Comparison of ENCODE assay signal across 20 mouse cellular contexts in the genomic region with DNA sequence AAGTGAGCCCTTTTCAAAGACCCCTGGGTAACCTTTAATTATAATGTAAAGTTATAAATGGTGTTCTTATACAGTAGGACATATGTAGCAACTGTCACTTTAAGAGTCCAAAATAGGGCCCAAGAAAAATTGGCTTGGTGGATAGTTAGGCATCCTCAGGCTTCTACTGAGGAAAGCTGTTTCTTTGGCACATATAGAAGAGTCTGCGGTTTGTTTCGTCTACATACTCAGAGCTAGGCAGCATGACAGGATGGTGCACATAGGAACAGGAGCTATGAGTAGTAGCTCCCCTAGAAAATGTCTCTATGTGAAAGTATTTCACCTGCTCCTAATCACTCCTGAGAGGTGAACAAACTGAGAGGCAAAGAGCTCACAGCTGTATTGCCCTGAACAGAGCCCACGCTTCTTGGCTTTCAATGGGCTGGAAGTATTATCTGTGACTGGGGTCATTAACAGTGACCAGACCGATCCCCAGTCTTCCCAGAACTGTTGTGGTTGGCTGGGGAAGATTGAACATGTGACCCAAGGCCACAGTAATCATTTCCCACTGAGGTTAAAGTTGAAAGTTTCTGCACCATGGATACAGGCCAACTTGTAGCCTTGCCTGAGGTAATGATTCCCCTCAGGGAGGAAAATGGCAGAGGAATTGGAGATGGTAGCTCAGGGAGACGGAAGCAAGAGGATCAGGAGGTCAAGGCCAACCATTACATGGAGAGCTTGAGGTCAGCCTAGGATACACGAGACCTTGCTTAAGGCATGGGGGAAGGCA.
A peak's percentile ranks its signal among the peaks of the same experiment; 100 is the strongest.
DNase-seq lines count a peak whose midpoint lies in the region; ATAC-seq and TF ChIP-seq lines count a peak whose summit lies in the region.
"Had no signal": no experiment of that assay in that cellular context is flagged by ENCODE, and none has a peak within 500 bp of the region (broad histone marks: within the 10 kb centered on the region; RNA-seq: fewer than 3 reads in every experiment).

No protein-coding gene starts in this region.

- no peak overlapping the region for H3K4me2 ChIP-seq in kidney, embryonic 15.5 days
- H3K4me2 ChIP-seq: hindbrain, embryonic 13.5 days; limb, embryonic 13.5 days; liver, embryonic 15.5 days had no signal

- H3K27ac ChIP-seq in kidney, adult 2 months (ENCODE audit: insufficient read depth, low read depth, low read length), result no peak overlapping the region
- no peak overlapping the region for H3K27ac ChIP-seq in kidney, embryonic 15.5 days
- H3K27ac ChIP-seq: gastrocnemius, adult 2 months; hindbrain, embryonic 13.5 days; limb, embryonic 13.5 days; liver, embryonic 15.5 days; macrophage; midbrain, embryonic 10.5 days had no signal

- no peak overlapping the region for H3K4me3 ChIP-seq in kidney, adult 2 months (ENCODE audit: insufficient read depth, low read depth, low read length)
- no peak overlapping the region for H3K4me3 ChIP-seq in kidney, embryonic 15.5 days (replicated peaks)
- H3K4me3 ChIP-seq: gastrocnemius, adult 2 months; hindbrain, embryonic 13.5 days; limb, embryonic 13.5 days; liver, embryonic 15.5 days; midbrain, embryonic 10.5 days had no signal

- H3K9me3 ChIP-seq in kidney, embryonic 15.5 days (replicated peaks), result no peaks in the 10 kb centered on the region
- H3K9me3 ChIP-seq: hindbrain, embryonic 13.5 days; limb, embryonic 13.5 days; liver, embryonic 15.5 days; midbrain, embryonic 10.5 days had no signal

- no peak overlapping the region for H3K9ac ChIP-seq in kidney, embryonic 15.5 days
- H3K9ac ChIP-seq: hindbrain, embryonic 13.5 days; limb, embryonic 13.5 days; liver, embryonic 15.5 days had no signal

- no peak for TF ChIP-seq CTCF in kidney, adult 2 months (conservative IDR thresholded peaks at IDR 0.05; ENCODE audit: insufficient read depth, insufficient read length, low read depth, low read length)

- H3K36me3 ChIP-seq in kidney, adult 2 months (ENCODE audit: control insufficient read depth, insufficient read depth, low read length), result no peaks in the 10 kb centered on the region
- H3K36me3 ChIP-seq in kidney, embryonic 15.5 days, result no peaks in the 10 kb centered on the region
- H3K36me3 ChIP-seq: hindbrain, embryonic 13.5 days; limb, embryonic 13.5 days; liver, embryonic 15.5 days; midbrain, embryonic 10.5 days had no signal

- H3K27me3 ChIP-seq in kidney, adult 2 months (replicated peaks; ENCODE audit: control insufficient read depth, insufficient read depth, low read length), result no peaks in the 10 kb centered on the region
- no peaks in the 10 kb centered on the region for H3K27me3 ChIP-seq in kidney, embryonic 15.5 days
- H3K27me3 ChIP-seq: hindbrain, embryonic 13.5 days; liver, embryonic 15.5 days had no signal

- no peak for TF ChIP-seq POLR2A in kidney, adult 2 months (IDR thresholded peaks at IDR 0.05; ENCODE audit: low read depth, low read length)

- intact Hi-C loops in gastrocnemius, postnatal 14 days (cut with DNase I; ENCODE audit: low total_unique reads), result no loop called here

- DNase-seq in adrenal gland, adult 8-10 months, result peak; percentile 18
- DNase-seq in adrenal gland, postnatal 4 days (ENCODE audit: low spot score in 2 of 2), result no peak
- DNase-seq in gastrocnemius, adult 18-20 months (ENCODE audit: low spot score), result peak; percentile 3
- DNase-seq in gastrocnemius, postnatal 14 days, result no peak
- peak; percentile 78 for DNase-seq in kidney, adult 2 months
- peak; percentile 11 to 40 for DNase-seq in kidney, postnatal 36 days
- no peak for DNase-seq in right cerebral cortex, adult 18-20 months
- DNase-seq: cerebellum, adult 2 months; cerebellum, postnatal 36 days; gastrocnemius, adult 2 months; layer of hippocampus, postnatal 36 days; thymus, adult 2 months had no signal

- no peak for ATAC-seq in kidney, embryonic 15.5 days (replicated peaks; ENCODE audit: low FRiP score)
- ATAC-seq: CD4-positive, CD25-positive, alpha-beta regulatory T cell, adult 4 months; inflammation-experienced regulatory T-cells, adult 6 months had no signal

- 0 out of 2 replicates have a peak, but pooled peaks cover 2% of the 10 kb centered on the region for H3K4me1 ChIP-seq in kidney, adult 2 months (ENCODE audit: control insufficient read depth, insufficient read depth, low read length)
- H3K4me1 ChIP-seq in kidney, embryonic 15.5 days, result no peaks in the 10 kb centered on the region
- H3K4me1 ChIP-seq: limb, embryonic 13.5 days; liver, embryonic 15.5 days had no signal

- 66% methylated on average over 6 of the region's 6 CpGs for WGBS in kidney, adult 2 months
- WGBS in kidney, embryonic 15.5 days, result 67% methylated on average over 6 of the region's 6 CpGs

Comparison
In these comparisons a context has a peak if more than half of its experiments do, and no peak if none do; other contexts are left out.
1. DNase-seq: peak in adrenal gland, adult 8-10 months (single experiment), gastrocnemius, adult 18-20 months (single experiment), kidney, adult 2 months (single experiment) and kidney, postnatal 36 days (2 of 2); none in adrenal gland, postnatal 4 days (0 of 2), gastrocnemius, postnatal 14 days (single experiment) and right cerebral cortex, adult 18-20 months (single experiment).